Mouse (Mus musculus): ENCODE data around the gene Slc44a3.

The Slc44a3 gene

GRCm38 (mm10) chr3:121532176-121532575 lies at the start of gene Slc44a3:
Slc44a3 (minus strand) TSS chr3:121532404.
- in situ Hi-C loops (cut with MboI), result loop anchor here (25.0 kb wide), 1 partner anchor 205 kb away; no protein-coding TSS in a partner anchor

GRCm38 (mm10) chr3:121579880-121580549 lies 47.8 kb upstream of the Slc44a3 start:
- in situ Hi-C loops (cut with MboI), result no loop called here

GRCm38 (mm10) chr3:121579402-121579801 lies 47.2 kb upstream of the Slc44a3 start:
- in situ Hi-C loops (cut with MboI), result no loop called here

GRCm38 (mm10) chr3:121578706-121579105 lies 46.5 kb upstream of the Slc44a3 start:
- in situ Hi-C loops (cut with MboI), result no loop called here

GRCm38 (mm10) chr3:121577641-121578040 lies 45.4 kb upstream of the Slc44a3 start:
- in situ Hi-C loops (cut with MboI), result no loop called here

GRCm38 (mm10) chr3:121577032-121577591 lies 44.9 kb upstream of the Slc44a3 start:
- in situ Hi-C loops (cut with MboI), result no loop called here

- in situ Hi-C loops (cut with MboI), result no loop called here
Measured at GRCm38 (mm10) chr3:121576367-121576766, 44.2 kb upstream of the Slc44a3 start.

GRCm38 (mm10) chr3:121574386-121574785 lies 42.2 kb upstream of the Slc44a3 start:
- in situ Hi-C loops (cut with MboI), result no loop called here

- in situ Hi-C loops (cut with MboI), result no loop called here
Measured at GRCm38 (mm10) chr3:121573858-121574257, 41.7 kb upstream of the Slc44a3 start.

- in situ Hi-C loops (cut with MboI), result no loop called here
Measured at GRCm38 (mm10) chr3:121571491-121571890, 39.3 kb upstream of the Slc44a3 start.

- in situ Hi-C loops (cut with MboI), result no loop called here
Measured at GRCm38 (mm10) chr3:121570623-121571022, 38.4 kb upstream of the Slc44a3 start.

GRCm38 (mm10) chr3:121569767-121570166 lies 37.6 kb upstream of the Slc44a3 start:
- in situ Hi-C loops (cut with MboI), result no loop called here

GRCm38 (mm10) chr3:121569004-121569403 lies 36.8 kb upstream of the Slc44a3 start:
- in situ Hi-C loops (cut with MboI), result no loop called here

GRCm38 (mm10) chr3:121567904-121568303 lies 35.7 kb upstream of the Slc44a3 start:
- in situ Hi-C loops (cut with MboI), result no loop called here

- in situ Hi-C loops (cut with MboI), result no loop called here
Measured at GRCm38 (mm10) chr3:121567337-121567900, 35.2 kb upstream of the Slc44a3 start.

GRCm38 (mm10) chr3:121566901-121567300 lies 34.7 kb upstream of the Slc44a3 start:
- in situ Hi-C loops (cut with MboI), result no loop called here

GRCm38 (mm10) chr3:121561803-121562202 lies 29.6 kb upstream of the Slc44a3 start:
- in situ Hi-C loops (cut with MboI), result no loop called here

GRCm38 (mm10) chr3:121560115-121560865 lies 28.1 kb upstream of the Slc44a3 start:
- in situ Hi-C loops (cut with MboI), result no loop called here

- in situ Hi-C loops (cut with MboI), result no loop called here
Measured at GRCm38 (mm10) chr3:121559406-121560114, 27.4 kb upstream of the Slc44a3 start.

GRCm38 (mm10) chr3:121558861-121559260 lies 26.7 kb upstream of the Slc44a3 start:
- in situ Hi-C loops (cut with MboI), result no loop called here

GRCm38 (mm10) chr3:121556304-121556703 lies 24.1 kb upstream of the Slc44a3 start:
- in situ Hi-C loops (cut with MboI), result no loop called here

GRCm38 (mm10) chr3:121553294-121553693 lies 21.1 kb upstream of the Slc44a3 start:
- in situ Hi-C loops (cut with MboI), result no loop called here
